Mouse (Mus musculus) inflammation-experienced regulatory T-cells (primary cell): ENCODE results near the gene Arhgef15. TPM values are rescaled to one million over a fixed set of nuclear protein-coding genes. Genes with fewer than 3 reads are reported as not detected.

ENCODE experiments used
- polyA plus RNA-seq, 2 experiments: library from polyadenylated mRNA; unstranded; fragments of 100-300 nt; shearing (Covaris generic); gene quantifications; one replicate each; pipeline ENCODE4 v1.2.1; 2017

The Arhgef15 gene
- polyA plus RNA-seq, result under 1 TPM; 0.19 to 0.78 TPM

GRCm38 (mm10) chr11:68957308-68957707 lies at the start of gene Arhgef15:
Arhgef15 (minus strand) TSS chr11:68957480.

GRCm38 (mm10) chr11:68975085-68975484 lies 17.8 kb upstream of the Arhgef15 start, which contains the start of gene Rangrf:
Rangrf (minus strand) TSS chr11:68975185.

GRCm38 (mm10) chr11:68967337-68968282 lies 10.3 kb upstream of the Arhgef15 start, which contains the start of gene Slc25a35:
Slc25a35 (plus strand) TSS chr11:68968131.

GRCm38 (mm10) chr11:68926981-68927380 lies 30.3 kb downstream of the Arhgef15 start, which contains the start of gene Odf4:
Odf4 (minus strand) TSS chr11:68927081.

GRCm38 (mm10) chr11:68901351-68902046 lies 55.8 kb downstream of the Arhgef15 start, which contains the start of gene Rpl26:
Rpl26 (plus strand) TSS chr11:68901583.

Other genes starting within 250 kb of the Arhgef15 start
- 10 to 100 TPM; 58.3 to 68.8 TPM for gene Ndel1, start 85.6 kb downstream of the Arhgef15 start, polyA plus RNA-seq
- under 1 TPM in 1 of 2 experiments, not detected in 1; 0.13 TPM for gene Rnf222, start 68.9 kb downstream of the Arhgef15 start, polyA plus RNA-seq
- 100 to 1,000 TPM; 738 to 754 TPM for gene Rpl26, start 55.9 kb downstream of the Arhgef15 start, polyA plus RNA-seq
- 1 to 10 TPM in 1 of 2 experiments, under 1 TPM in 1; 0.51 to 4.0 TPM for gene Odf4, start 30.4 kb downstream of the Arhgef15 start, polyA plus RNA-seq
- gene Slc25a35, start 10.7 kb upstream of the Arhgef15 start, polyA plus RNA-seq, result 10 to 100 TPM in 1 of 2 experiments, 1 to 10 TPM in 1; 6.6 to 12.5 TPM
- gene Rangrf, start 17.7 kb upstream of the Arhgef15 start, polyA plus RNA-seq, result 10 to 100 TPM; 20.6 to 25.1 TPM
- gene Pfas, start 51.0 kb upstream of the Arhgef15 start, polyA plus RNA-seq, result 1 to 10 TPM; 3.4 to 4.0 TPM
- 10 to 100 TPM; 21.2 to 28.1 TPM for gene Ctc1, start 58.4 kb upstream of the Arhgef15 start, polyA plus RNA-seq
- 1 to 10 TPM; 3.4 to 5.2 TPM for gene Aurkb, start 88.2 kb upstream of the Arhgef15 start, polyA plus RNA-seq
- gene Borcs6, start 102.2 kb upstream of the Arhgef15 start, polyA plus RNA-seq, result 1 to 10 TPM; 6.4 to 7.6 TPM
- gene Tmem107, start 113.3 kb upstream of the Arhgef15 start, polyA plus RNA-seq, result 1 to 10 TPM; 2.4 to 4.8 TPM
- 100 to 1,000 TPM; 137 to 175 TPM for gene Vamp2, start 131.0 kb upstream of the Arhgef15 start, polyA plus RNA-seq
- gene Per1, start 137.7 kb upstream of the Arhgef15 start, polyA plus RNA-seq, result 10 to 100 TPM in 1 of 2 experiments, 1 to 10 TPM in 1; 4.8 to 12.0 TPM
- under 1 TPM in 1 of 2 experiments, not detected in 1; 0.51 TPM for gene Hes7, start 162.9 kb upstream of the Arhgef15 start, polyA plus RNA-seq
- gene 9130213A22Rik, start 165.1 kb upstream of the Arhgef15 start, polyA plus RNA-seq, result under 1 TPM in 1 of 2 experiments, not detected in 1; 0.40 TPM
- gene Aloxe3, start 168.4 kb upstream of the Arhgef15 start, polyA plus RNA-seq, result 1 to 10 TPM in 1 of 2 experiments, under 1 TPM in 1; 0.27 to 1.6 TPM
- gene Alox12b, start 199.5 kb upstream of the Arhgef15 start, polyA plus RNA-seq, result under 1 TPM in 1 of 2 experiments, not detected in 1; 0.18 TPM
- 10 to 100 TPM in 1 of 2 experiments, 1 to 10 TPM in 1; 5.9 to 12.5 TPM for gene Alox8, start 240.4 kb upstream of the Arhgef15 start, polyA plus RNA-seq